Mouse (Mus musculus): Measurements from ENCODE around the gene Skint10. TPM values are rescaled to one million over a fixed set of nuclear protein-coding genes. Genes with fewer than 3 reads are reported as not detected.

Gene Skint10
- not detected in 2 replicates for total RNA-seq (2015)
- total RNA-seq (2017) = not detected in 2 replicates

DNA sequence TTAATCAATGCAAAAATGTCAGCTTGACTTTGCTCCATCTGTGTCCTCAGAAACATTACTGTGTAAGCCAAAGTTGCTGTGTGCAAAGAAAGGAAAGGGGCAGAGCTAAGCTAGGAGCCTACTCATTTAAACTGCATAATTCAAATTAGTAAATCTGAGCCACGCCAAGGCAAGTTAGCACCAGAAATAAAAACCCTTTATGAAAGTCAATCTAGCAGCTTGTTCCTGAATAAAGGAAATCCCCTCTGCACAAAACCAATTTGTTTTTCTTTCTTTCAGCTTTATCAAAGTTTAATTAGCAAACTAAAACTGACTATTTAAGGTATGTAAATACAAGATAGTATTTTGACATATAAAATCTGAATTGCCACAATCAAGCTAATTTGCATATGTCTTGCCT lies at the start of gene Skint10:
Skint10 (minus strand) TSS at position 101 of the 400 bp plus-strand sequence.
- ATAC-seq (replicated peaks; ENCODE audit: poor library complexity) = no peak

DNA sequence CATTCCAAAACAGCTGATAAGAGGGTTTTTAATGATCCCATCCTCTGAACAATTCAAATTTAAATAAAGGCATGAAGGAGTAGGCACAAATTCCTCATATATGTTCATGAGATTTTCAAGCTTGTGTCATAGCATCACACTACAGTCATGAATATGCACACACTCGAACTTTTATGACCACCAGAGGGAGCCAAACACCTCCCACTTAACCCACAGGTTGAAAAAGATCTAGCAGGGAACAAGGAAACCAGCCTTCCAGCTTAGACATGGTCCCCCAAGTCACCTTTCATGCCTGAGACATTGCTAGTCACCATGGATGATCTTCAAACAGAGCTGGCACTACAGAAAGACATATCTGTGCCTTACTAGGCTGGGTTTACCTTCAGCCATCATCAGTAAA lies 16.0 kb upstream of the Skint10 start:
- ATAC-seq (replicated peaks; ENCODE audit: poor library complexity) = peak; percentile 52; the same call in 1 of the 2 replicates

Other genes starting within 250 kb of the Skint10 start
- gene Skint2, start 217.7 kb downstream of the Skint10 start, total RNA-seq (2015) = not detected in 2 replicates
- not detected in 2 replicates for gene Skint2, start 217.7 kb downstream of the Skint10 start, total RNA-seq (2017)

All from megakaryocyte progenitor cell, adult 5-6 weeks (primary cell).